Mouse (Mus musculus) lung, postnatal 36 days (tissue): ENCODE results near the gene Pitpnm1.

Experiments used
- DNase-seq: peaks from one replicate; pipeline ENCODE4 v3.0.0; 2022; ENCODE audit warnings: mixed read lengths

The Pitpnm1 gene

DNA sequence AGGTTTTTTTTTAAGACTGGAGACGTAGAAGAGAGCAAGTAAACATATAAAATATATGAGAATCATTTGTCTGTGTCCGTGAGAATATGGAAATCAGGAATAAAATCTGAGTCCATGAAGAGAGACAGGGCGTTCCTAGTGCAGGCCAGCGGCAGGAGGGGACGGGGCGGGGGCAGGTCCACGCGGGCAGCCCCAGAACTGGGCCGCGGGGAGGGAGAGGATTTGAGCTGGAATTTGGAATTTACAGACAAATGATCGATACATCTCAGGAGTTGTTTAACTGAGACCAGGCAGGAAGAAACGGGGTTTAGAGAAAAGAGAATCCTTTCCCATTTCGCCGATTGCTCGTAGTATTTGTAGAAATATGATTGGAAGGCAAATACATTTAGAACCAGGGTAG is 29.5 kb upstream of the Pitpnm1 start:
- no peak for DNase-seq

DNA sequence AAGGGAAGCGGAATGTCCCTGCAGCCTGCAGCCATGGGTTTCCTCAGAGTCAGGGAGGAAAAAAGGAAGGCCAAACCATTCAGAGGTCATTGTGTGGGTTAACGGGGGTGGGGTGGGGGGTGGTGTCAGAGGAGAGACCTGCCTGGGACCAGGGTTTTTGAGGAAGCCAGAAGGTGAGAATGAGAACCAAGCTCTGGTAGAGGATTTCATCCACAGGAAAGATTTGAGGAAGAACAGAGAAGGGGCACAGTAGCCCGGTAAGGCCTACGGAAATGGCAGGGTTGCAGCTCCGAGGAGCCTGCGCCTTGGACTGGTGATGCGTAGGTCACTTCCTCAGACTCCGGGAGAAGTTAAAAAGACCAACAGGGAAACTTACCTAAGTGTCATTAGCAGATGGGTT is 29.0 kb upstream of the Pitpnm1 start:
- no peak for DNase-seq

DNA sequence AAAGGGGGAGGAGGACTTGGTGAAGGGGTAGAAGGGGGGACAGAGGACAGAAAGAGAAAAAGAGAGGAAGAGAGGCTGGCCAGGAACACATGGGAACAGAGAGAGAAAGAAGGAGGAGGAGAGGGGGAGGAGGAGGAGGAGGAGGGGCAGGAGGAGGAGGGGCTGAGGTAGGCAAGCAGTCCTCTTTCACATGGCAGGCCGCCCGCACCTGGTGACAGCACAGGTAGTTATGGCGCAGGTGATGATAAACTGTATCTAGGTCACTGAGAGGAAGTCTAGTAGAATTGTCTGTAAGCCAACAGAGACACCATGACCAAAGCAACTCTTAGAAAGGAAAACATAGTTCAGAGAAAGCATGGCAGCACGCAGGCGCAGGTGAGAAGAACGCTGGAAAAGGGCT is 28.4 kb upstream of the Pitpnm1 start:
- no peak for DNase-seq

DNA sequence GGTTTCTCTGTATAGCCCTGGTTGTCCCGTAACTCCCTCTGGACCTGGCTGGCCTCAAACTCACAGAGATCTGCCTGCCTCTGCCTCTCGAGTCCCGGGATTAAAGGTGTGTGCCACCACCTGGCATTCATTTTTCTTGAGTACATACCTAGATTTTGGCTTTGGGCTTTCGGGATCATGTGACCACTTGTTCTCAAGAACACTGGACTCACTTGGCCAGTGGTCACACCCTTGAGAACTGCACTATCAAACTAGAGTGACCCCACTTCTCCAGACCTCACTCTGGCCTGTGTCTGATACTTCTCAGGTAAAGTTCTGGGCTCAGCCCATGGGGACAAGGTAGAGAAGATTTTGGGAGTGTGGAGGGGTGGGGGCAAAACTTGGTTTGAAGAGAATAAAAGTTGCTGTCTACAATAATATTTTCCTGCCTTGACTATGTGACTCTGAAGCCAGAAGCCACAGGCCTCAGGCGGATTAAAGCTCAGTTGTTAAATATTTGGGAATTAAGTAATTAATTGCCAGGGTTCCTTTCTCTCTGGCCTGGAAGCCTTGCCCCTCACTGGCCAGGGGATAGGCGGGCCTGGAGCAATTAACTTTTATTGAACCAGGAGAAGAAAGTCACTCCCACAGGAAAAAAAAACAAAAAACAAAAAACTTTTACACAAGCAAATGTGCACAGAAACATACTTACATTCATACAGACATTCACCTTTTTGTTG is 26.9 kb upstream of the Pitpnm1 start:
- DNase-seq = peak; percentile 54

DNA sequence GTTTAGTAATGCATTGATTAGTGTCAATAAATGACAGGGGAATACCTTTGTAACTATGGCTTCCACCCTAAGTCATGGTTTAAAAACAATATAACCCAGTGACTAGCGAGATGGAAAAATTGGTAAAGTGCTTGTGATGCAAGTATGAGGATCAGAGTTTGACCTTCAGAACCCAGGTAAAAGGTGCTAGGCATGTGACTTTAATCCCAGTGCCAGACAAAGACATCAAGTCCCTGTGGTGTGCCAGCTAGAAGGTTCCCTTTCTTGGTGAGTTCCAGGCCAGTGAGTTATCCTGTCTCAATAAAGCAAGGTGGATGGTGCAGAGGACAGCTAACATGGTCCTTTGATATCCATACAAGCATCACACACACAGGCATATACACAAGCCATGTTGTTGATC is 24.3 kb upstream of the Pitpnm1 start:
- no peak for DNase-seq

DNA sequence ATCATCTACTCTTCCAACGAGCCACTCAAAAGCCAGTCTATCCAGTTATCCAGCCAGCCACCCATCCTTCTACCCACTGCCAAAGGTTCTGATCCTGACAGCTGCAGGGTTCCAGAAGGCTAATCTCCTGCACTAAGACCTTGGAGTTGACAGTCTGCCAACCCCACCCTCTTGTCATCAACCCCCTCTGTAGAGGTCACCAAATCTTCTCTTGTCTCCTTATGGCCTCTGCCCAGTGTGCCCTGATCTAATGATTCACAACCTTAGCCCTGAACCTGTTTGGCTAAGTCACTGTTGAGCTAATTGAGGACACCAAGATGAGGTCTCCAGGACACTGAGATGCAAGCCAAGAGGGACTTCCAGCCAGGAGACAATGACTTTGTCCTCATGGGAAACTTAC is 20.2 kb upstream of the Pitpnm1 start:
- DNase-seq = no peak

DNA sequence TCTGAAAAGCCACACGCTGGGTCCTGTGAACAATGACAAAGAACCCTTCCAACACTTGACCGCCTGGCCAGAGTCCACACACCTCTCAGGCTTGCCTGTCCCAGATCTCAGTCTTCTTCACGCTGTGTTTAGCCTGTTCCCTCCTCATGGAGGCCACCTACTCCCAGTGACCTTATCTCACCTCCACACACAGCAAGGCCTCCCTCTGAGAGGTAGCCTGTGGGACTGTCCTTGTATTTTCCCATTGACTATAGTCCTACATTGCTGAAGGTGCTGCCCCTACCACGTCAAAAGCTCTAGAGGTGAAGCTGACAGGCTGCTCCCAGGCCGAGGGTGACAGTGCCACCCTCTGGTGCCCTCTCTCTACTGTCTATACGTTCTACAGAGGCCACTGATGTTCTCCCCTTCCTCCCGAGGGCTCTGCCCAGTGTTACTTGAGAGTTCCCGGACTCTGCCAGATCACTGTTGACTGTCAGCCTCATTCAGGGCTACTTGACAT is 19.2 kb upstream of the Pitpnm1 start:
- DNase-seq = peak; percentile 34

DNA sequence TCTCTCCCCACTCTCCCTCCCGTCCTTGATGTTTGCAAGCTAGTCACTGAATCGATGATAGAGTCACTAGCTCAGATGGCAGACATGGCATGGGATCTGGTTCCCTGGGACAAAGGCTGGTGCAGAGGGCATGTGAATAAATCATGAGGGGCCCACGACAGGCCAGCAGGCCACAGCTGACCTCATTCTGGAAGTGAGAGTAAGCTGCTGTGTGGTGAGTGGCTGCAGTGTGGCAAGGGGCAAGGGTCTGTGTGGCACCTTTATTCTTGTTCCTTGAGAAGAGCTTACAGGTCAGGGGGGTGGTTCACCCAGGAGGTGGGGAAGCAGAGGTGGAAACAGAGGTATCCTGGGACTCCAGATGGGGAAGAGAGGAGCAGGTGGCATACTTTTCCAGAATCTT is 18.4 kb upstream of the Pitpnm1 start, which contains the start of gene Cabp2:
Gene Cabp2, plus strand, starts transcription at position 185 of the 400 bp plus-strand sequence.
- no peak for DNase-seq

DNA sequence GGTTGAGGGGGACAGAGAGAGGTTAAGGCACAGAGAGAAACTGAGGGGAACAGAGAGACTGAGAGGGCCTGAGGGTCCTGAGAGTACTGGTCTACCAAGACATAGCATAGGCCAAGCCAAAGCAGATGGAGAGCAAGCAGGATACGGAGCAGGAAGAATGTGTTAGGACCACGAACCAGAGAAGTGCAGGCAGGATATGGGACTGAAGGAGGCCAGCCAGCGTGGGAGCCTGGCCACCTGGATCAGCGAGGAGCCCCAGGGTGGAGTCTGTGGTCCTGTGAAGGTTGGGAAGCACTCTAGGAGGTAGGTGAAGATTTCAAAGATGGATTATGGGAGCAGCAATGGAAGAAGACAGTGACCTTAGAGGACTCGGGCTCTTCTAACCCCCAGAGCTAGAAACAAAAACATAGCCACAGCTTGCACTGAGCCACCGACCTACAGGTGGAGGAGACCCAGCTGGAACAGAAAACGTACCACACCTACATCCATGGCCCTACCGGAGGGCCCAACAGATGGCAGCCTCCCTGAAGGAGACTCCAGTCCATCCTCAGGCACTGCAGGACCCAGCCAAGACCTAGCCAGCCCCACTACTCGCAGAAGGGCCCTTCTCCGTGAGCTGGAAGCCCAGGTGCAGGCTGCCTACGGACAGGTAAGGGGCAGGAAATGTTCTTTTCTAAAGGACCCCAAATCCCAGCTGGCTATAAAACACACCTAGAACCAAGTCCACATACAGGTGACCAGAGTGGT is 17.4 kb upstream of the Pitpnm1 start:
- no peak for DNase-seq

DNA sequence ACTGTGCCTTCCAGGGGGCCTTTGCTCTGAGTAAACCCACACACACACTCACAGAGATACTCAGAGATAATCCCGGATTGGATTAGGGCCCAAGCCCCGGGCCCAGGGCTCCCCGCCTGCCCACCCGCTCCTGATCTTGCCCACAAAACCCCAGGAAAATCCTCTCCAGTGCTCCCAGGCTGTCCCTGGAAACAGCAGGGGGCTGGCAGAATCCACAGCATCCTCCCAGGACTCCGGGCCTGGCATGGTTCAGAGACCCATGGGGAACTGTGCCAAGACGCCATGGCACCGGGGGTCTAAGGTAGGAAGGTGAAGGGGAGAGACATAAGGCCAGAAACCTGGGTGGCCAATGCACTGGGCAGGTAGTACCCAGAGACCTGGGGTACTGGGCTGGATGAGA is 16.5 kb upstream of the Pitpnm1 start:
- no peak for DNase-seq

DNA sequence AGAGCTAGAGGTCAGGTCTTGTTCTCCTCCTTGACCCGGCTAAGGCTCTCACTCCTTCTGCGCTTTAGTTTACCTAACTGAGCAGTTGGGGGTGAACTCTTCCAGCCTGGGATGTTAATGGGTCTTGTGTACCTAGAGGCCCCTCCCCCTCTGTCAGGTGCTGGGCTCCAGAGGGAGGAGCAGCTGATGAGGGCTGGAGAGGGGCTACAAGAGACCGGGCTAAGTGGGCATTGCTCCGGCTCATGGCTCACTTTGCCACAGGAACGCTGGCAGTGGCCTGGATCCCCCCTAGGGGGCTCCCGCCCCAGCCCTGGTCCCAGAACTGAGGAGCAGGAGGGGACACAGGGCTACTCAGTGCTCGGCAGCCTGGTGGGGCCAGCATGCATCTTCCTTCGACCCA is 16.0 kb upstream of the Pitpnm1 start:
- no peak for DNase-seq

DNA sequence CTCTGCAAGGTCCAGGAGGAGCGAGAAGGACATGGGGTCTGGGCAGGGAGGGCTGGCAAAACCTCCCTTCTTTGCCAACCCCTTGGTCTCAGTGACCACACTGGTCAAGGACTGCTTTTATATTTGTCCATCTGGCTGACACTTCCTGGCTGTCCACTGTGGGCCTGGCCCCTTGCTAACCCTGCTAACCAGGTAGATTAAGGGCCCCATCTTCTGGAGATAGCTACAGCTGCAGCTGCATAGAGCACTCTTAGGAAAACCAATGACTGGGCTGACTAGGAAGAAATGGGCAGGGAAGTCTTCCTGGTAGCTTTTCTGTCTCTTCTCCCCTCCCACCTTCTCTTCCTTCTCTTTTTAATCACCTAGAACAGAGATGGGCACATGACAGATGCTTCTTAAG is 14.8 kb upstream of the Pitpnm1 start:
- DNase-seq = no peak

DNA sequence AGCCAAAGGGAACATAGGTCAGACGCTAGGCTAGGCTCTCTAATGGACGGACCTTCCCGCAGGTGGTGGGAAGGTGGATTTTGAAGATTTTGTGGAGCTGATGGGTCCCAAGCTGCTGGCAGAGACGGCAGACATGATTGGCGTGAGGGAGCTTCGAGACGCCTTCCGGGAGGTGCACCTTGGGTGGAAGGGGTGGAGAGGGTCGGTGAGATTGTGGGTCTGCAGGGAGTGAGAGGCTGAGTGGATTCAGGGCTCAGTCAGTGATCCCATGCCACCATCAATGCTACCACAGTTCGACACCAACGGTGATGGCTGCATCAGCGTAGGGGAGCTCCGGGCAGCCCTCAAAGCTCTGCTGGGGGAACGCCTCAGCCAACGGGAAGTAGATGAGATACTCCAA is 13.6 kb upstream of the Pitpnm1 start:
- no peak for DNase-seq

DNA sequence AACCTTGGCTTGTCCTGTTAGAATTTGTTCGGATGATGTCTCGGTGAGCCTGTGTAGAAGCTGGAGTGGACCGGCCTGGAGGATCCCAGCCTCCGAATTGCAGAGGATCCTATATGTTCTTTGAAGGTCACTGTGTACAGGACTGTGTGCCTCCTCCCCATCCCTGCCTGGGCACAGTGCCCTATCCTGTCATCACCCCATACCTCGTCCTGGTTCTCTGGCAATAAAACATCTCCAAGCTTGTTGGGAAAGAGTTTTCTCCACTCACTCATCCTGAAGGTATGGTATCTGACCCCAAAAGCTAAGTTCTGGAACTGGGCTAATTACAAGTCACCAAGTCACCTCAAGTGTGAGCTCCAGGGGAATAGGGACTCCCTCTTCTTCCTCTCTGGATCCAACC is 12.7 kb upstream of the Pitpnm1 start:
- DNase-seq = no peak

DNA sequence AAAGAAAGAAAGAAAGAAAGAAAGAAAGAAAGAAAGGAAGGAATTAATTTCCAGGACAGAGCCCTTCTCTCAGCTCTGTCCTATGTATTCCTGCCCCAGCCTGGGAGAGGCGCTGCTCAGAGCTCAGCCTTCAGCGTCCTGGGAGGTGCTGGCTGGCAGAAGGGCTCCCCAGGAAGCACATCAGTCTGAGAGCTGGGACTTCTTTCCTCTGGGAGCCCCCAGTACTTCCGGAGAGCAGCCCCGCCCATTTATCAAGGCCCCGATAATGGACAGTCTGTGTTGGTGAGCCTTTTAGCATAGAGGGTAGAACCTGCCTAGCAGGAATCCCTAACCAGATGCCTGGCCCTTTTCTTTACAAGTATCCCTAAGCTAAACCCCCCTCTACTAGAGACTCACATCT is 11.7 kb upstream of the Pitpnm1 start:
- no peak for DNase-seq

DNA sequence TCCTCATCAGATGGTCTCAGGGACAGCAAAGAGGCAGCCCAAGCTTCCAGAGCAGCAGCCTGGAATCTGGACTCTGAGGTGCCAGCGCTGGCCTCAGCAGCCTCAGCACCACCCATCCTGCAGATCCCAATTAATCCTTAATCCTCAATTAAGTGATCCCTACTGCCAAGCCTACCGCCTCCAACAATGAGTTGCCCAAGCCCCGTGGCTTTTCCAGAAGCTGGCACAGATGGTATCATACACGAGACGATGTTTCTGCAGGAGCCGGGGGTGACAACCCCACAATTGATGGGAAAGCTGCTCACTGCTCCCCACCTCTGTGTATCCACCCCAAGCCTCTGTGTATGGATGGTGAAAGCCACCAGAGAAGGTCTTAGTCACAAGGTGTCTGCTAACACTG is 10.7 kb upstream of the Pitpnm1 start:
- no peak for DNase-seq

DNA sequence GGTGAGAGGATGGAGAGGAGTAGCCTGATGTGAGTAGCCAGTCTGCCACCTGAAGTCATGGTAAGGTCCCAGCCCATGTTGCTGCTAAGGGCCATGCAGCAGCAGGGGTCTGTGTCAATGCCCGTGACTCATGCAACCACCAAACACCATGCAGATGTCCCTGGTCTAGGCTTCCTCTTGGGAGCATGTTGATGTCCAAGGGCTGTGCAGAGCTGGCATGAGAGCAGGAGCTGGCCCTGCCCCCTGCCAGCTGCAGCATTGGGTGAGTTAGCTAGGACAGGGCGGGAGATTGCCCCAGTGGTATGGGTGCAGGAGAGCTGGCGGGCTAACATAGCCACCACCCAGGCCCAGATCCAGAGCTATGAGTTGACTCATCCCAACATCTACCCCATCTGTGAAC is 9.4 kb upstream of the Pitpnm1 start:
- DNase-seq = no peak

DNA sequence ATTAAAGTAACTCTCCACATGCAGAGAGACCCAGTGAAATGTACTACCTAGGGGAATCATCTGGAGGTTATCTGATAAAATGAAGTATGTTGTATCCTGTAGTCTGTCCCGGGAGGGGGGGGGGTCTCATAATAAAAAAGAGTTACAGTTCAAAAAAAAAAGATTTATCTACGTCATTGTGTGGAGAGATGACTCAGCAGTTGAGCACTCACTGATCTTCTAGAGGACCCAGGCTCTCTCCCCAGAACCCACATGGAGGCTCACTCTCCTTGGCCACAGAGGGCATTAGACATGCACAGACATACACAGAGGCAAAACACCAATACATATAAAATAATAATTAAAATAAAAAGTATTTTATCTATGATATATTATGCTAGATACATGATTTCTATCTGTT is 8.4 kb upstream of the Pitpnm1 start:
- no peak for DNase-seq

DNA sequence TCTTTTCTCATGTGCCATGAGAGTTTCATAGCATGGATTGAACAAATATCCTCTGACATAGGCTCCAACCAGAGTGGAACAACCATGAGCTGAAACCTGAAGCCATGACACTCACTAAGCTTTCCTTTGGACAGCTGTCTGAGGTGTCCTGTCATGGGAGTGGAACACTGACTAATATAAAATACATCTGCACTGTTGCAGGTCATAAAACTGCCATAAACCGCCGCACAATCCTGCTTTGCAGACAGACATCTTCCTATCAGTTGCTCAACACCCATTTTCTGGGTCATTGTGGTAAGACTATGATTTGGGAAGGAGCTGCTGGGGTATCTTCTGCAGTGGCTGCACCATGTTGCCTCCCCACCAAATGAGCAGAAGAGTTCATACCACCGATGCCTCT is 7.0 kb upstream of the Pitpnm1 start:
- no peak for DNase-seq

DNA sequence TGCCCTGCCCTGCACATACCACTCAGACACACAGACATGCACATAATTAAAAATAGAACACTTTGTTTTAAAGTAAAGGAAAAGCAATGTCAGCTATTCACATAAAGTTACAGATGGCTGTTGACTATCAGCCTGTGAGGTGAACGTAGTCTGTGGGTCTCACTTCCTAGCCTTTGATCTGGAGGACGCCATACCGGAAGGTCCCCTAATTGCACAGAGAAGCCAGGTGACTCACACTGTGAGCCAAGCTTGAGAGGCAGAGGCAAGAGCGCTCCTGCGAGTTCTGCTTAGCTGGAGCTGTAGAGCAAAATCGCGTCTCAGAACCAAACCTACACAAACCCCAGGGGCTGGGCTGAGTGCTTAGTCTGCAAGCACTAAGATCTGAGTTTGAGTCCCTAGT is 6.0 kb upstream of the Pitpnm1 start:
- no peak for DNase-seq

DNA sequence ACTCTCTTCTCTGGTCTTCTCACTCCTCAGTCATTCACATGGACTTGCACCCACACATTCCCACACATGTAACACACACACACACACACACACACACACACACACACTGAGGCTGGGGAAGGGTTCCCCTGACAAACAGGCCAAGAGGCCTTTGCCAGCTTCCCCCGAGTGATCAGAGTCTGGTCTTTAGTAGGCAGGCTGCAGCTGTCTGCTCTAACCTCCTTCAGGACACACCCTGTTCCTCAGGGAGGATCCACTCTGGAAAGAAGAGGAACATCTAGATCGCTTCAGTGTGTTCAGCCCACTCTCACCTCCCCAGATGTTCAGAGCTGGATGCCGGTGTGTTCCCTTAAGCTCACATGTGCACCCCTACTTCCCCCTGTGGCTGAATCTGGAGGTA is 5.5 kb upstream of the Pitpnm1 start:
- DNase-seq = no peak

DNA sequence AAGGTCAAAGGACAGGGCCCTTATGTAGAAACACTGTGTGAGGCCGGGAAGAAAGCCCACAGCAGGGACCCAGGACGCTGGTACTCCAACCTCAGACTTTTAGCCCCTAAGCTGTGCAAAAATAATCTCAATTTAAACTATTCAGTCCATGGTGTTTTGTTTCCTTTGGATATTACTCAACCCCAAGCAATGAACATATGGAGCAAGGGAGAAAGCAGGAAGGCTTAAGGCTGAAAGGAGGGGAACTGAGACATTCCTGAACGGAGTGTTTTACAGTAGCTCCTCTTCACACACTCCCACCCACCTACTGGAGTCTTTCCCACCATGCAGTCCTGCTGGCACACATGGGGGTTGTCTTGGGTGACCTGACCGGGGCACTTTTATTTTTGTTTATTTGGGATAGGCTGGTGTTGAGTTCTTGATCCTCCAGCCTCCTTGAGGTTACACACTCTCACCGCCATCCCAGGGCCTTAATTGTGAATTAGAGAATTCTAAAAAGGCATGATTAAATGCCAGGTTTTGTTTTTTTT is 5.0 kb upstream of the Pitpnm1 start:
- no peak for DNase-seq

DNA sequence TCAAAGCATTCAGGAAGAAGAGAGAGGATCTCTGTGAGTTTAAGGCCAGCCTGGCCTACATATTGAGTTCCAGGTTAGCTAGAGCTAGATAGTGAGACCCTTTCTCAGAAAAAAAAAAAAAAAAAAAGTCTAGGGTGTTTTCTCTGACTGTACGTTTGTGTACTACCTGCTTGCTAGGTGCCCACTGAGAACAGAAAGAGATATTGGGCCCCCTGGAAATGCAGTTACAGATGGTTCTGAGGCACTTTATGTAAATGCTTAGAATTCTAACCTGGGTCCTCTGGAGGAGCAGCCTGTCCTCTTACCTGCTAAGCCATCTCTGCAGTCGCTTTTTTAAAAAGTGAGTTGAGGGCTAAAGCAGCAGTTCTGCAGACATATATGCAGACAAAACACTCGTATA is 4.0 kb upstream of the Pitpnm1 start:
- no peak for DNase-seq
